Comparison of ENCODE assay signal across 21 mouse cellular contexts in the genomic region with DNA sequence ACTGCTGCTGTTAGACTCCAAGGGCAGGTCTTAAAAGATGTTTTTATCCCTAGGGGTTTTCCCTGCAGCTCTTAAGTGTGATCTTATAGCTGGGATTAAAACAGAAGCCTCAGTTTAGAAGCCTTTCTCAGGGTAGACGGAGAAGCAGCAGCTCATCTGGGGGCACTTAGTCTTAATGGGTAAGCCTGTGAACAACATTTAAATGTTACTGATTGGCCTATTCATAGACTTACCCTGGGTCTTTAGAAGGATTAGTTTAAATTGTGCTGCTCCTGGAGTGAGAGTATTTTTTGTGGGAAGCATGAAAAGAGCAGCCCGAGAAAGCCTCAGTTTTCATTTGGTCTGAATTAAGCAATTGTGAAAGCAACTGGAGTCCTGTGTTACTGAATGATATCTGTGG. TPM values are rescaled to one million over a fixed set of nuclear protein-coding genes. Genes with fewer than 3 reads are reported as not detected.
DNase-seq lines count a peak whose midpoint lies in the region; ATAC-seq and TF ChIP-seq lines count a peak whose summit lies in the region.
"Had no signal": no experiment of that assay in that cellular context is flagged by ENCODE, and none has a peak within 500 bp of the region (broad histone marks: within the 10 kb centered on the region; RNA-seq: fewer than 3 reads in every experiment).

No protein-coding gene starts in this region.

- ATAC-seq in intestine, embryonic 14.5 days (replicated peaks; ENCODE audit: low FRiP score, low TSS enrichment, low read depth) = no peak
- ATAC-seq in intestine, postnatal 0 days = no peak
- ATAC-seq in forebrain, embryonic 15.5 days (replicated peaks) = peak; percentile 43
- no peak for ATAC-seq in midbrain, embryonic 14.5 days (ENCODE audit: low FRiP score, low TSS enrichment)
- ATAC-seq: intestine, embryonic 15.5 days had no signal

- H3K4me3 ChIP-seq in intestine, embryonic 14.5 days (ENCODE audit: low read depth, low read length) = no peak overlapping the region
- no peak overlapping the region for H3K4me3 ChIP-seq in intestine, postnatal 0 days (ENCODE audit: low read depth, low read length)
- no peak overlapping the region for H3K4me3 ChIP-seq in embryonic facial prominence, embryonic 10.5 days
- no peak overlapping the region for H3K4me3 ChIP-seq in forebrain, embryonic 15.5 days
- no peak overlapping the region for H3K4me3 ChIP-seq in midbrain, embryonic 14.5 days (replicated peaks; ENCODE audit: low read depth, low read length)
- H3K4me3 ChIP-seq: heart, embryonic 12.5 days; hindbrain, embryonic 13.5 days; intestine, embryonic 15.5 days; kidney, embryonic 15.5 days; liver, embryonic 15.5 days had no signal

- H3K27me3 ChIP-seq in intestine, embryonic 14.5 days (replicated peaks; ENCODE audit: control insufficient read depth, insufficient read depth, low read length) = no peaks in the 10 kb centered on the region
- H3K27me3 ChIP-seq in intestine, postnatal 0 days (replicated peaks; ENCODE audit: control insufficient read depth, insufficient read depth, low read length) = no peaks in the 10 kb centered on the region
- peaks cover 29% of the 10 kb centered on the region for H3K27me3 ChIP-seq in embryonic facial prominence, embryonic 10.5 days (replicated peaks; ENCODE audit: low read depth, poor library complexity, severe bottlenecking)
- no peaks in the 10 kb centered on the region for H3K27me3 ChIP-seq in forebrain, embryonic 15.5 days
- no peaks in the 10 kb centered on the region for H3K27me3 ChIP-seq in midbrain, embryonic 14.5 days (ENCODE audit: control insufficient read depth, insufficient read depth, low read length)
- H3K27me3 ChIP-seq: heart, embryonic 12.5 days; hindbrain, embryonic 13.5 days; intestine, embryonic 15.5 days; kidney, embryonic 15.5 days; liver, embryonic 15.5 days had no signal

- TF ChIP-seq CTCF in intestine, postnatal 0 days (IDR thresholded peaks at IDR 0.05; ENCODE audit: low read depth) = no peak

- no peak overlapping the region for H3K27ac ChIP-seq in intestine, embryonic 14.5 days (ENCODE audit: low read depth)
- H3K27ac ChIP-seq in intestine, postnatal 0 days (ENCODE audit: low read depth, low read length) = no peak overlapping the region
- H3K27ac ChIP-seq in embryonic facial prominence, embryonic 10.5 days (replicated peaks) = peak overlapping the region; percentile 0; the same call in 1 of the 2 replicates
- H3K27ac ChIP-seq in forebrain, embryonic 15.5 days (replicated peaks) = peak overlapping the region; percentile 45
- no peak overlapping the region for H3K27ac ChIP-seq in midbrain, embryonic 14.5 days (replicated peaks; ENCODE audit: low read depth, low read length)
- H3K27ac ChIP-seq: hindbrain, embryonic 13.5 days; intestine, embryonic 15.5 days; kidney, embryonic 15.5 days; liver, embryonic 15.5 days had no signal

- H3K4me1 ChIP-seq in intestine, embryonic 14.5 days (replicated peaks; ENCODE audit: control insufficient read depth, insufficient read depth, low read length) = 0 out of 2 replicates have a peak, but pooled peaks cover 3% of the 10 kb centered on the region
- 0 out of 2 replicates have a peak, but pooled peaks cover 4% of the 10 kb centered on the region for H3K4me1 ChIP-seq in intestine, postnatal 0 days (replicated peaks; ENCODE audit: control insufficient read depth, insufficient read depth, low read length)
- H3K4me1 ChIP-seq in embryonic facial prominence, embryonic 10.5 days = peaks cover 20% of the 10 kb centered on the region
- H3K4me1 ChIP-seq in forebrain, embryonic 15.5 days = peaks cover 9% of the 10 kb centered on the region
- H3K4me1 ChIP-seq in midbrain, embryonic 14.5 days (ENCODE audit: control insufficient read depth, insufficient read depth, low read length) = no peaks in the 10 kb centered on the region
- H3K4me1 ChIP-seq: heart, embryonic 12.5 days; liver, embryonic 15.5 days had no signal

- 73% methylated on average over 2 of the region's 2 CpGs for WGBS in intestine, embryonic 14.5 days
- WGBS in intestine, postnatal 0 days = 80% methylated on average over 2 of the region's 2 CpGs
- WGBS in embryonic facial prominence, embryonic 10.5 days = 14% methylated on average over 2 of the region's 2 CpGs
- WGBS in forebrain, embryonic 15.5 days = 6% methylated on average over 2 of the region's 2 CpGs
- WGBS in midbrain, embryonic 14.5 days = 21% methylated on average over 2 of the region's 2 CpGs

- DNase-seq in intestine, embryonic 14.5 days (ENCODE audit: low spot score) = peak; percentile 7
- DNase-seq in embryonic facial prominence, embryonic 10.5 days (ENCODE audit: low spot score) = no peak
- peak; percentile 30 for DNase-seq in midbrain, embryonic 14.5 days
- DNase-seq in frontal cortex, adult 2 months (ENCODE audit: extremely low spot score in 1 of 2, low spot score in 1 of 2) = no peak
- no peak for DNase-seq in lung, postnatal 14 days
- DNase-seq in right cerebral cortex, postnatal 36 days (ENCODE audit: low spot score in 2 of 2) = no peak
- DNase-seq: adrenal gland, adult 2 months; cerebellum, adult 9-11 months; embryo, embryonic 11 days; heart, adult 11 months; heart, postnatal 14 days; kidney, postnatal 4 days; right cerebral cortex, postnatal 25 days had no signal

- H3K9me3 ChIP-seq in intestine, embryonic 14.5 days (ENCODE audit: control insufficient read depth, low read length) = no peaks in the 10 kb centered on the region
- H3K9me3 ChIP-seq in intestine, postnatal 0 days (ENCODE audit: control insufficient read depth) = no peaks in the 10 kb centered on the region
- no peaks in the 10 kb centered on the region for H3K9me3 ChIP-seq in embryonic facial prominence, embryonic 10.5 days
- no peaks in the 10 kb centered on the region for H3K9me3 ChIP-seq in forebrain, embryonic 15.5 days
- H3K9me3 ChIP-seq in midbrain, embryonic 14.5 days (ENCODE audit: control insufficient read depth, low read length) = no peaks in the 10 kb centered on the region
- H3K9me3 ChIP-seq: heart, embryonic 12.5 days; hindbrain, embryonic 13.5 days; intestine, embryonic 15.5 days; kidney, embryonic 15.5 days; liver, embryonic 15.5 days had no signal

- no peak overlapping the region for H3K9ac ChIP-seq in intestine, embryonic 14.5 days (ENCODE audit: low read length)
- no peak overlapping the region for H3K9ac ChIP-seq in intestine, postnatal 0 days (ENCODE audit: low read depth, low read length)
- H3K9ac ChIP-seq in forebrain, embryonic 15.5 days (replicated peaks) = no peak overlapping the region
- no peak overlapping the region for H3K9ac ChIP-seq in midbrain, embryonic 14.5 days (replicated peaks; ENCODE audit: low read length)
- H3K9ac ChIP-seq: heart, embryonic 12.5 days; hindbrain, embryonic 13.5 days; intestine, embryonic 15.5 days; kidney, embryonic 15.5 days; liver, embryonic 15.5 days had no signal

- H3K4me2 ChIP-seq in intestine, embryonic 14.5 days (ENCODE audit: low read length) = no peak overlapping the region
- no peak overlapping the region for H3K4me2 ChIP-seq in intestine, postnatal 0 days (replicated peaks; ENCODE audit: low read depth)
- H3K4me2 ChIP-seq in forebrain, embryonic 15.5 days (replicated peaks) = no peak overlapping the region
- no peak overlapping the region for H3K4me2 ChIP-seq in midbrain, embryonic 14.5 days (ENCODE audit: low read length)
- H3K4me2 ChIP-seq: heart, embryonic 12.5 days; hindbrain, embryonic 13.5 days; intestine, embryonic 15.5 days; kidney, embryonic 15.5 days; liver, embryonic 15.5 days had no signal

- no peaks in the 10 kb centered on the region for H3K36me3 ChIP-seq in intestine, embryonic 14.5 days (ENCODE audit: control insufficient read depth, insufficient read depth, low read length)
- H3K36me3 ChIP-seq in intestine, postnatal 0 days (ENCODE audit: control insufficient read depth, insufficient read depth) = no peaks in the 10 kb centered on the region
- no peaks in the 10 kb centered on the region for H3K36me3 ChIP-seq in embryonic facial prominence, embryonic 10.5 days (replicated peaks)
- H3K36me3 ChIP-seq in forebrain, embryonic 15.5 days = no peaks in the 10 kb centered on the region
- H3K36me3 ChIP-seq in midbrain, embryonic 14.5 days (ENCODE audit: control insufficient read depth, insufficient read depth, low read length) = no peaks in the 10 kb centered on the region
- H3K36me3 ChIP-seq: heart, embryonic 12.5 days; hindbrain, embryonic 13.5 days; intestine, embryonic 15.5 days; kidney, embryonic 15.5 days; liver, embryonic 15.5 days had no signal

RNA-seq across cellular contexts. Expression of a gene that starts 1.5 kb away (rescaled TPM):
- 0.50 and 0.92 TPM in 2 replicates for polyA plus RNA-seq in intestine, embryonic 14.5 days (2014; fragmentation: Nextera tagmentation; extraction: Ambion mirVana)
- not detected in 2 replicates for polyA plus RNA-seq in intestine, postnatal 0 days (2015; fragmentation: Nextera tagmentation; extraction: Ambion mirVana)
- polyA plus RNA-seq in embryonic facial prominence, embryonic 10.5 days (2016; fragmentation: Nextera tagmentation; extraction: Ambion mirVana) = 0.17 and 0.18 TPM in 2 replicates
- polyA plus RNA-seq in forebrain, embryonic 15.5 days (2015; fragmentation: Nextera tagmentation; extraction: Ambion mirVana) = 0.45 TPM in 1 of 2 replicates, not detected in the other
- 0.22 TPM in 1 of 2 replicates, not detected in the other for polyA plus RNA-seq in midbrain, embryonic 14.5 days (2014; fragmentation: Nextera tagmentation; extraction: Ambion mirVana)
- polyA plus RNA-seq in frontal cortex, adult 2 months (2012; rRNA removed) = 0.11 and 0.12 TPM in 2 replicates
- polyA plus RNA-seq: adrenal gland, adult 2 months; C2C12; kidney, embryonic 15.5 days; liver, embryonic 15.5 days had no signal

Comparison
In these comparisons a context has a peak if more than half of its experiments do, and no peak if none do; other contexts are left out.
1. DNase-seq: peak in intestine, embryonic 14.5 days (single experiment) and midbrain, embryonic 14.5 days (single experiment); none in embryonic facial prominence, embryonic 10.5 days (single experiment), frontal cortex, adult 2 months (0 of 2), lung, postnatal 14 days (single experiment) and right cerebral cortex, postnatal 36 days (0 of 2).
2. H3K27ac ChIP-seq: peak in embryonic facial prominence, embryonic 10.5 days (single experiment) and forebrain, embryonic 15.5 days (single experiment); none in intestine, embryonic 14.5 days (single experiment), intestine, postnatal 0 days (single experiment) and midbrain, embryonic 14.5 days (single experiment).